Mouse (Mus musculus) embryonic facial prominence, embryonic 15.5 days (tissue): ENCODE data around the gene Hypk. TPM values are rescaled to one million over a fixed set of nuclear protein-coding genes. Genes with fewer than 3 reads are reported as not detected.
A peak's percentile ranks its signal among the peaks of the same experiment; 100 is the strongest.

ENCODE experiments used
- ATAC-seq: fragments of 200-750 bp; cut with Nextera tagmentation; 2 replicates; pipeline ENCODE4 v1.8.0; 2017; ENCODE audit warnings: low read depth, moderate TSS enrichment; ENCODE audit not compliant: insufficient number of reproducible peaks, low FRiP score, low TSS enrichment
- H3K27ac ChIP-seq: fragments of 300-500 bp; sonication (generic); replicated peaks from 2 replicates; pipeline ENCODE4 v1.5.1; 2015; ENCODE audit warnings: mild to moderate bottlenecking, inconsistent platforms
- H3K27me3 ChIP-seq: fragments of 300-500 bp; sonication (generic); 2 replicates; pipeline ENCODE4 v1.6.1; 2015; ENCODE audit warnings: inconsistent platforms
- H3K36me3 ChIP-seq: fragments of 300-500 bp; sonication (generic); 2 replicates; pipeline ENCODE4 v1.6.1; 2015; ENCODE audit warnings: mild to moderate bottlenecking, inconsistent platforms
- H3K4me1 ChIP-seq: fragments of 300-500 bp; sonication (generic); 2 replicates; pipeline ENCODE4 v1.6.1; 2015; ENCODE audit warnings: inconsistent platforms
- H3K4me2 ChIP-seq: fragments of 300-500 bp; sonication (generic); replicated peaks from 2 replicates; pipeline ENCODE4 v1.6.1; 2015; ENCODE audit warnings: mild to moderate bottlenecking, inconsistent platforms
- H3K4me3 ChIP-seq: fragments of 300-500 bp; sonication (generic); replicated peaks from 2 replicates; pipeline ENCODE4 v1.5.1; 2015; ENCODE audit warnings: mild to moderate bottlenecking, inconsistent platforms
- H3K9ac ChIP-seq: fragments of 300-500 bp; sonication (generic); 2 replicates; pipeline ENCODE4 v1.6.1; 2015; ENCODE audit warnings: inconsistent platforms
- H3K9me3 ChIP-seq: fragments of 300-500 bp; sonication (generic); replicated peaks from 2 replicates; pipeline ENCODE4 v1.6.1; 2016; ENCODE audit warnings: inconsistent platforms
- WGBS: fragments of 180-500 bp; shearing (Covaris S2); methylation state at CpG from one replicate; pipeline ENCODE4 v1.1.7; 2015; 5-methylcytosine and 5-hydroxymethylcytosine counted together
- microRNA-seq: library from miRNA; unstranded; fragments of <30 nt; microRNA quantifications from one replicate; pipeline ENCODE4, GENCODE M21; 2016; ENCODE audit warnings: borderline number of aligned reads
- polyA plus RNA-seq: library from polyadenylated mRNA; unstranded; fragments of >200 nt; fragmentation: Nextera tagmentation; extraction: Ambion mirVana; gene quantifications from 2 replicates; pipeline ENCODE4 v1.2.1, GENCODE M21; 2015

Hypk gene
- polyA plus RNA-seq, 1 experiment from 2014 or later = 108 TPM

GRCm38 (mm10) chr2:121507173-121507950 is 54.3 kb downstream of the Hypk start:
- Histone ChIP-seq H3K27ac (no peak overlapping the region), H3K4me3 (peak overlapping the region; percentile 61), H3K9me3 (no peaks in the 10 kb centered on the region), H3K36me3 (peaks cover 20% of the 10 kb centered on the region), H3K4me2 (peak overlapping the region; percentile 60), H3K27me3 (no peaks in the 10 kb centered on the region), H3K4me1 (peaks cover 14% of the 10 kb centered on the region), H3K9ac (peak overlapping the region; percentile 40)
- ATAC-seq = no peak
- WGBS = 21% methylated on average over 12 of the region's 12 CpGs

DNA sequence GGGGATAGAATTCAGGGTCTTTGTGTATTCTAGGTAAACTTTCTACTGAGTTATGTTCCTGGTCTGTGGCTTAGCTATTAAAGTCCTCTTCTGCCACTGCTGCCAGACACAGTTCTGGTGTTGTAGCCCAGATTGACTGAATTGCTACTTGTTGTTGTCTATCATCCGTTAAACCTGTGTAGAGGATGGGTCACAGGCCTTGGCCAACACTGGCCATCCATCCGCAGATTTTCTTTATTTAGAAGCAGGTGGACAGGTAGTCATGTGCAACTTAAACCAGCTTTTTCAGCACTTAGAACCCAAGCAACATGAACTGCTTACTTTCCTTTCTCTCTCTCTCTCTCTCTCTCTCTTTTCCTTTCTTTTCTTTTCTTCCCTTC is 54.9 kb downstream of the Hypk start:
- Histone ChIP-seq H3K9ac (no peak overlapping the region), H3K4me1 (peaks cover 14% of the 10 kb centered on the region), H3K9me3 (no peaks in the 10 kb centered on the region), H3K36me3 (peaks cover 20% of the 10 kb centered on the region), H3K4me2 (peak overlapping the region; percentile 60), H3K27me3 (no peaks in the 10 kb centered on the region), H3K27ac (no peak overlapping the region), H3K4me3 (peak overlapping the region; percentile 61)
- no peak for ATAC-seq
- 81% methylated on average over 2 of the region's 2 CpGs for WGBS

Small RNA genes within 50 kb of the gene (microRNA-seq; reads per million reads assigned to microRNA genes)
- not detected for gene Gm22953

Other genes starting within 250 kb of the Hypk start
- 61.0 and 62.1 TPM in 2 replicates for gene Trp53bp1, start 181.9 kb upstream of the Hypk start, polyA plus RNA-seq
- 5.5 and 6.5 TPM in 2 replicates for gene Map1a, start 163.7 kb upstream of the Hypk start, polyA plus RNA-seq
- gene Ppip5k1, start 97.9 kb upstream of the Hypk start, polyA plus RNA-seq = 12.8 TPM in 2 replicates
- gene Ckmt1, start 95.6 kb upstream of the Hypk start, polyA plus RNA-seq = 63.8 and 67.3 TPM in 2 replicates
- 0.08 TPM in 1 of 2 replicates, not detected in the other for gene Strc, start 66.1 kb upstream of the Hypk start, polyA plus RNA-seq
- gene Pdia3, start 39.5 kb upstream of the Hypk start, polyA plus RNA-seq = 751 and 770 TPM in 2 replicates
- gene Catsper2, start 39.5 kb upstream of the Hypk start, polyA plus RNA-seq = 3.0 and 3.3 TPM in 2 replicates
- gene Ell3, start 9.0 kb upstream of the Hypk start, polyA plus RNA-seq = 28.9 and 37.4 TPM in 2 replicates
- gene Serf2, start 4.1 kb upstream of the Hypk start, polyA plus RNA-seq = 510 and 538 TPM in 2 replicates
- gene Serinc4, start 3.5 kb downstream of the Hypk start, polyA plus RNA-seq = 0.53 and 0.61 TPM in 2 replicates
- 61.9 and 63.0 TPM in 2 replicates for gene Mfap1b, start 20.8 kb downstream of the Hypk start, polyA plus RNA-seq
- 31.1 and 32.7 TPM in 2 replicates for gene Mfap1a, start 53.4 kb downstream of the Hypk start, polyA plus RNA-seq
- gene Wdr76, start 53.4 kb downstream of the Hypk start, polyA plus RNA-seq = 6.1 and 6.7 TPM in 2 replicates